Mouse (Mus musculus) MN1 (cell line): ENCODE measurements around the gene Smarcad1.
A peak's percentile ranks its signal among the peaks of the same experiment; 100 is the strongest.

Source experiments
- DNase-seq: peaks from one replicate; pipeline ENCODE4 v3.0.0-alpha.2; 2016; ENCODE audit warnings: low spot score

The Smarcad1 gene

GRCm38 (mm10) chr6:65079139-65079538 is 36.8 kb downstream of the Smarcad1 start:
- DNase-seq = peak; percentile 15

DNA sequence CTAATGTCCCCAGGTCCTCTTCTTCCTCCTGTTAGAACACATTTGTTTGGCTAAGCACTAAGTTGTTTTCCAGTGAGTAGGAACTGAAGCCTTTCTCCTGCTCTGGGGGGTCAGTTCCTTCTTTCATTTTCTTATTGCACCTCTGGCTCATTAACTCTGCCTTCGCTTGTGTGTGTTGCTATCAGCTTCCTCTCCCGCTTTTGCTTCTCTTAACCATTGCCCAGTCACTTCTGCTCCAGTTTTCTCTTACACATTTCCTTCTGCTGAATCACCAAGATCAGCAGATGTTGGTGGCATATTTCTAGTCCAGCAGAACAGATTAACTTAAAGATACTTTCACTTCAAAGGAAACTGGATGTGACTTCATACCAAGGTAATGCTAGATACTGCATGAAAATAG is 72.5 kb downstream of the Smarcad1 start:
- no peak for DNase-seq

DNA sequence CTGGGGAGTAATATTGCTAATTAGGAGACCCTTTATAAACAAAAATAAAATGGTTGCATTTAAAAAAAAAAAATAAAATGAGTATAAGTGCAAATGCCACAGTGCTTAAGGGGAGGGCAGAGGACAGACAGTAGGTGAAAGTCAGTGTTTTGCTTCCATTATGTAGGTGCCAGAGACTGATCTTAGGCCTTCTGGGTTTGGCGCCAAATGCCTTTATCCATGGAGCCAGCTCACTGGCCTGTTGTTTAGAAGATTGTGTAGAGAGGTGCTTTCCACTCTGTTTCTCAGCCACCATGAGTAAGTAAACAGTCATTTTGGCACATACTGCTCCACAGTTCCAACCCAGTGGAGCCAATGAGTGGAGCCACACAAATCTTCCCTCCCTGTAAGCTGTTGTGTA is 75.2 kb downstream of the Smarcad1 start:
- DNase-seq = no peak

GRCm38 (mm10) chr6:65126074-65126726 is 83.8 kb downstream of the Smarcad1 start:
- DNase-seq = peak; percentile 35

GRCm38 (mm10) chr6:65132376-65132775 is 90.0 kb downstream of the Smarcad1 start:
- no peak for DNase-seq

DNA sequence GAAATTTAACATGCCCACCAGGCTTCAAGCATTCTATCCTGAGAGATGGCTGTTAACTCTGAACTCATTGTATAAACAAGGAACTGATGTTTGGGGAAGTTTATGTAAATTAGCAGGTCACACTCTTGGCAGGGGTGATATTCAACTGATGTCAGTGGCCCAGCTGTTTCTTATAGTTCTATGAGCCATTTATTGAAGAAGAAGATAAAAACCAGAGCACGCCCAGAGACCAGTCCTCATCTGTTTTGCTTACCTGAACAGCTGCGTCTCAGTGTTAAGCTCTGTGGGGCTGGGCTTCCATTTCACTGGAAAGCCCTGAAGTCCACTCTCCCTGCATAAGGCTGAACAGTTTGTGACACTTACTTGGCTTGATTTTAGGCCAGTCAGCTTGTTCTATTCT is 95.4 kb downstream of the Smarcad1 start:
- no peak for DNase-seq

- no peak for DNase-seq
These were observed 95.9 kb downstream of the Smarcad1 start for GRCm38 (mm10) chr6:65138243-65138642.

DNA sequence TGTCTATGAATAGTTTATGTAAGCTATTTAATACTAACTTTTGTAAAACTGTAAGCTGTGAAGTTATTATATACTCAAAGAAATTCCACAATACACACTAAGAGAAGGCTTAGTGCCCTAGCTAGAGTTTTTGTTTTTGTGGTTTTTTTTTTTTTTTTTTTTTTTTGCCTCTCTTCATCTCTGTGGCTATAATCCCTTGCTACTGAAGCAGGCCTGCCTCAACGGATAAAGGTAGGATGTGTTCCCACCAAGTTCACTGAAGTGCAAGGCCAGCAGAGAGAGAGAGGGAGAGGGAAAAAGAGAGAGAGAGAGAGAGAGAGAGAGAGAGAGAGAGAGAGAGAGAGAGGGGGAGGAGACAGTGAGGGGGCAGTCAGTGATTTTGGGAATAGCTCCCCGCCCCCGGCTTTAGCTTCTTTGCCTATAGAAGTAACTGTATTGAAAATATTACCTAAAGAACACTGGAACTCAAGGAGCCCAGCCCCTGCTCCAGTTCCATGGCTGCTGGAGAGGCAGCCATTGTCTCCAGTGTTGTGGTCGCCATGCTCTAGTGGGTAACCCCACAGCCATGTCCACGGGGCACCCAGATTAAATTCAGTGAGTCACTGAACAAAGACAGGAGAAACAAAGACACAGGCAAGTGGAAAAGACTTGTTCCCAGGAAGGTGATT is 97.8 kb downstream of the Smarcad1 start:
- no peak for DNase-seq

DNA sequence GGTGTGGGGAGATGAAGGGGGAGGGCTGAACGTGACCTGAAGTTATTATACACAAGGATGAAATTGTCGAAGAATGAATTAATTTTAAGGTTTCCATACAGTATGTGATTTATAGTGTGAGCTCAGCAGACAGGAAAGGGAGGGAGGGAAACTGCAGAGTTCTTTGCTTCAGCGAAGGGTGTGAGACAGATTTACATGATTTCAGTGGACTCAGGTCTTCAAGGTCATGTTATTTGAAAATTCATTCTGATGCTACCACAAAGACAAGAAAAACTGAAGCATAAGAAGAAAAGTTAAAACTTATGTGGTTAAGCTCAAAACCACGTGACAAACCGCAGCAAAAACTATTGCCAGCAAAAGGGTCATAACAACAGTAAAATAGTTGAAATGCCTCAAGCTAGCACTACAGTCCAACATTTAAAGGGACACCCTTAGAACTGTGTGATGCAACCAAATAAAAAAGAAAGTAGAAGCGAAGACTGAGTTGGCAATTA is 98.4 kb downstream of the Smarcad1 start:
- DNase-seq = no peak

- DNase-seq = no peak
These were observed 99.9 kb downstream of the Smarcad1 start for GRCm38 (mm10) chr6:65142316-65142715.

DNA sequence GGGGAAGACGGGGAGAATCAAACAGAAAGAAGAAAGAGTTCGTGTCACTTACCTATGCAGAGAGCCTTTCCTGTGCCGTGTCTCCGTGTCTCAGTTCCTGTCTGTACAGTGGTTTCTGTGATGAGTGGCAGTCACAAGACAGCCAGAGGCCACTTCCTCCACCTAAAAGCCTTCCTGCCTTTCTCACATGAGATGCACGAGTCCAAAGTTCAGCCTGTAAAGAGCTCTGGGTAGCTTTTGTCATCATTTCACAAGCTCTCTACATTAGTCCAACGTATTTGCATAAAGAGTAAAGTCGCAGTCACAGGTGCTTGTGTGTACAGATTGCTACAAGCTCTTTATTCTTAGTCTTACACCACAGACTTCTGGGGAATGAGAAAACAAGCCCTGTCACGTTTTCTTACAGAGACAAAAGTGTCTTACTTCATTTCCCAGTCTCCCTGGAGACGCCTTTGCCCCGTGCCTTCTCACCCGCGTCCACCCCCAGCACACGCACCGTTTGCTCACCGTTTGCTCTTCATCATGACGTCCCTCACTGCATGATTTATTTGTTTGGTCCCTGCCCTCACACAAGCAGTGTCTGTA is 102.3 kb downstream of the Smarcad1 start, which contains the start of gene Hpgds:
Hpgds (minus strand) TSS at position 288 of the 585 bp plus-strand sequence.
- no peak for DNase-seq

GRCm38 (mm10) chr6:65146363-65146762 is 104.0 kb downstream of the Smarcad1 start:
- DNase-seq = no peak

DNA sequence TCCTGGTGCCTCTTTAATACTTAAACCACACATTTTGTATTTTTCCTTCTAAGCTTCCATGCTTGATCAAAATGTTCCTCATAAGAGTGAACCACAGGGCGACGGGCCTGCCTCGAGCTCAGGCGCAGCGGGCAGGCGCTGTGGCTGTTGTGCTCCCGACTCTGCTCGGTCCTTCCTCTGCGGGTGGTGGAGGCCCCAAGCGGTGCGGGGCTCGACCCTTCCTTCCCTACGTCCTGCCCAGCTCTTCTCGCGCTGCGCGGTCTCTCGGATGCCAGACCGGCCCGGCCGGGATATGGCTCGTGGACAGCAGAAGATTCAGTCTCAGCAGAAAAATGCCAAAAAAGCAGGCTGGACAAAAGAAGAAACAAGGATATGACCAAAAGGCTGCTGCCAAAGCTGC is 108.3 kb downstream of the Smarcad1 start:
- no peak for DNase-seq

DNA sequence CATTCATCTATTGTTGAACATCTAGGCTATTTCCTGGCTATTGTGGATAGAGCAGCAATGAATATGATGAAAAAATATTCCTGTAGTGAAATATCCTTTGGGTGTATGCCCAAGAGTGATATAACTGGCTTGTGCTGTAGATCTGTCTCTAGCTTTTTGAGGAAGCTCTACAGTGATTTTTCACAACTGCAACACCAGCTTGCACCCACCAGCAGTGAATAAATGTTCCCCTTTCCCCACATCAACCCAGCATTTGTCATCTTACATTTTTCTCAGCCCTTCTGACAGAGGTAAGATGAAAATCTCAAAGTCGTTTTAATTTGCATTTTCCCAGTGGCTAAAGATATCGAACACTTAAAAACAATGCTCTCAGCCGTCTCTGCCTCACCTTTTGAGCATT is 111.2 kb downstream of the Smarcad1 start:
- DNase-seq = no peak

- no peak for DNase-seq
These were observed 114.7 kb downstream of the Smarcad1 start for GRCm38 (mm10) chr6:65157042-65157441.

DNA sequence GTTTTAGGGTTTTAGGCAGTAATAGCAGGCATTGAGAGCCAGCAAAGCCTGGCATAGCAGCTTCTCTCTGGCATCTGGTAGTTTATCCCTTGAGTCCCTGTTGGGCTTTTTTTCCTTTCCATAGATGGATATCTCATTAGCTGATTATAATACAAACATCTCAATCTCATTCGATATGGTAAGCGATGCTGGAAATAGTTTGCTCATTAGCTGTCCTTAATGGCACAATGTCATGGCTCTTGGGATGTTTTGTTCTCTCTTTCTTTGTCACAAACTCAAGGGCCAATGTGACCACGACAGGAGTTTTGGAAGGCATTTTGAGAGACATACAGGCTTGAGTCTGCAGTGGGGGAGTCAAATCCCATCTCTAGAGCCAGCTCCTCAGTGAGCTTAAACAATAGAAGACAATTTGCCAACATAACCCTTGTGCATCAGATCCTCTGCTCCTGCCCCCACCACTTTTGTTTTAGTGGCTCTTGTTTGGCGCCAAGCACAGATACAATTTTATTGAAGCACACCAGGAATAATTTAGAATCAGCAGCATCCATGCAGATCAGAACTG is 117.1 kb downstream of the Smarcad1 start:
- no peak for DNase-seq

DNA sequence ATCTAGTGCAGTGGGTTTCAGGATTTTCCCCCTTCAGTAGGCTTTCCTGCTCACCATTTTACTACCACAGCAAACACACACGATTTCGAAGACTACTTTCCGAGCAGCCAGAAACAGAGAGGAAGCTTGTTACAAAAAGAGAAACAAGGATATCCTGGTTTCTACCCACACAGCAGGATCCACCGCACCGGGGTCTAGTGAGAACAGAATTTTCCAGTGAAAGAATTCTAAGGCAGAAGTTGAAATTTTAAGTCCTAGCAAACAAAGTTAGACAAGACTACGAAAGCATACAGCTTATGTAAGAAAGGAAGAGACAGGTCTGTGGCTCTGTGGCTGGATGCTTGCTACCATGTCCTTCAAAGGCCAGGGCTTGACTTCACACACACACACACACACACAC is 121.8 kb downstream of the Smarcad1 start:
- DNase-seq = no peak

DNA sequence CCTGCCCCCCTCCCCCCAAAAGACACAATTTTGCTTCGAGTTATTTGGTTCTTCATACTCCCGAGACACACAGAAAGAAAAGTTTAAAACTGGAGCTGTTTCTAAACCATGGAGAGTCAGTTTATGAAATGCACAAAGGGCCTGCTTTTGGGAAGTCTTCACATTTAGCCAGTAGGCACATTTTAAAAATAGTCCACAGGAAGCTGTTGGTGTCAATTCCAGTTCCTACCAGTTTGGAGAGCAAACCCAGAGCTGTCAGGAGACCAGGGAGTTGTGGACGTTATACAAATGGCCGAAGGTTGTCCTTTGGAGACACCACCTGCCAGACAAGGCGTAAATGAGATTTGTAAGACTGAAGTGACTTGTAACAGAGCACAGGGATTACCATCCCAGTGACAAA is 122.6 kb downstream of the Smarcad1 start:
- DNase-seq = no peak
